Mouse (Mus musculus) heart, embryonic 11.5 days (tissue): ENCODE results near the gene Slc16a9. TPM values are rescaled to one million over a fixed set of nuclear protein-coding genes. Genes with fewer than 3 reads are reported as not detected.

ENCODE experiments used
- ATAC-seq: fragments of 200-750 bp; cut with Nextera tagmentation; replicated peaks from 2 replicates; pipeline ENCODE4 v1.8.0; 2017; ENCODE audit warnings: moderate library complexity; ENCODE audit not compliant: insufficient number of reproducible peaks, low FRiP score, low TSS enrichment
- H3K27ac ChIP-seq: fragments of 300-500 bp; sonication (generic); 2 replicates; pipeline ENCODE4 v1.5.1; 2014; ENCODE audit warnings: mild to moderate bottlenecking, low read depth, low read length
- H3K27me3 ChIP-seq: fragments of 300-500 bp; sonication (generic); 2 replicates; pipeline ENCODE4 v1.6.1; 2014; ENCODE audit warnings: mild to moderate bottlenecking, low read length, mixed read lengths; ENCODE audit not compliant: control insufficient read depth, insufficient read depth
- H3K36me3 ChIP-seq: fragments of 300-500 bp; sonication (generic); 2 replicates; pipeline ENCODE4 v1.6.1; 2014; ENCODE audit warnings: mild to moderate bottlenecking, low read length, moderate library complexity, mixed read lengths; ENCODE audit not compliant: control insufficient read depth, insufficient read depth
- H3K4me1 ChIP-seq: fragments of 300-500 bp; sonication (generic); 2 replicates; pipeline ENCODE4 v1.6.1; 2014; ENCODE audit warnings: low read length; ENCODE audit not compliant: control insufficient read depth, insufficient read depth
- H3K4me2 ChIP-seq: fragments of 300-500 bp; sonication (generic); 2 replicates; pipeline ENCODE4 v1.6.1; 2014; ENCODE audit warnings: mild to moderate bottlenecking, moderate library complexity
- H3K4me3 ChIP-seq: fragments of 300-500 bp; sonication (generic); 2 replicates; pipeline ENCODE4 v1.5.1; 2014; ENCODE audit warnings: low read depth, low read length
- H3K9ac ChIP-seq: fragments of 300-500 bp; sonication (generic); 2 replicates; pipeline ENCODE4 v1.6.1; 2014; ENCODE audit warnings: mild to moderate bottlenecking, low read depth, low read length, moderate library complexity
- H3K9me3 ChIP-seq: fragments of 300-500 bp; sonication (generic); replicated peaks from 2 replicates; pipeline ENCODE4 v1.6.1; 2016; ENCODE audit warnings: low read length; ENCODE audit not compliant: control insufficient read depth
- WGBS: fragments of 180-500 bp; shearing (Covaris S2); extraction: QIAGEN DNeasy Blood & Tissue Kit; methylation state at CpG from one replicate; pipeline ENCODE4 v1.1.7; 2014; ENCODE audit not compliant: insufficient replicate concordance; 5-methylcytosine and 5-hydroxymethylcytosine counted together
- polyA plus RNA-seq: library from polyadenylated mRNA; unstranded; fragments of >200 nt; fragmentation: Nextera tagmentation; extraction: Ambion mirVana; gene quantifications from 2 replicates; pipeline ENCODE4 v1.2.1, GENCODE M21; 2014

Slc16a9 gene
- polyA plus RNA-seq, 1 experiment from 2014 or later, result 0.53 TPM

DNA sequence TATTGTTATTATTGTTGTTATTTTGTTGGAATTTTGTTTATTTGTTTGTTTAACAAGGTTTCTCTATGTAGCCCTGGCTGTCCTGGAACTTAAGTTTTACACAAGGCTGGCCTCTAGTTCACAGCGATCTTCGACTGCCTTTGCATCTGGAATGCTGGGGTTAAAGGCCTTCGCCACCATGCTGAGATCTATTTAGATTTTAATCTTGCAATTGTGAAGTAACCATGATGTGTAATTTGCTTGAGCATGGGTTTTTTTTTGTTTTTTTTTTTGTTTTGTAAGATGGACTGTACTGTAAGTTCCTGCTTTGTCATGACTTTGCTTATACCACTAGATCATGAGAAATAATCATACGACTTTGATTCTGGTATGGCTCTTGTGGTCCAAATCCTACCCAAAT is 16.0 kb downstream of the Slc16a9 start:
- no peak for ATAC-seq

DNA sequence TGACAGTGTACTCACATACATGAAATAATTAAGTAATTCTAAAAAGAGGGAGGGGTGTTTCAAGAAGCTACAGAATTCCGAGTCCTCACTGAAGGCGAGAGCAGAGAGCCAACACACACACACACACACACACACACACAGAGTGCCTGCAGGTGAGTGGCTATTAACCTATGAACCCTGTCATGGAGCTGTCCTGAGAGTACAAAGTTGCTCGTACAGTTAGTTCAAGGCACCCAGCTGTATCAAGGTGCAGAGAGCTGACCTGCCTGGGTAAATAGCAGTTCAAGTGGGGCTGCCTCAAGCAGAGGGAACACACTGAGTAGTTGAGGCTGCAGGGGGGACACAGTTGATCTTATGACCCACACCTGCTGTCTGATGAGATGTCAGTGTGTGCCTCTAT is 17.2 kb downstream of the Slc16a9 start:
- 73% methylated on average over 3 of the region's 3 CpGs for WGBS
- H3K9me3 ChIP-seq, result no peaks in the 10 kb centered on the region
- no peak overlapping the region for H3K4me3 ChIP-seq
- ATAC-seq, result no peak
- H3K4me1 ChIP-seq, result no peaks in the 10 kb centered on the region
- H3K36me3 ChIP-seq, result no peaks in the 10 kb centered on the region
- H3K4me2 ChIP-seq, result no peak overlapping the region
- no peak overlapping the region for H3K27ac ChIP-seq
- no peak overlapping the region for H3K9ac ChIP-seq
- H3K27me3 ChIP-seq, result no peaks in the 10 kb centered on the region

More for the DNA sequence above, 16.0 kb downstream of the Slc16a9 start:
- no peaks in the 10 kb centered on the region for H3K9me3 ChIP-seq
- H3K36me3 ChIP-seq, result no peaks in the 10 kb centered on the region
- no peak overlapping the region for H3K4me3 ChIP-seq
- no peak overlapping the region for H3K27ac ChIP-seq
- no peaks in the 10 kb centered on the region for H3K4me1 ChIP-seq
- H3K9ac ChIP-seq, result no peak overlapping the region
- H3K27me3 ChIP-seq, result no peaks in the 10 kb centered on the region
- 67% methylated on average over 4 of the region's 4 CpGs for WGBS
- H3K4me2 ChIP-seq, result no peak overlapping the region

DNA sequence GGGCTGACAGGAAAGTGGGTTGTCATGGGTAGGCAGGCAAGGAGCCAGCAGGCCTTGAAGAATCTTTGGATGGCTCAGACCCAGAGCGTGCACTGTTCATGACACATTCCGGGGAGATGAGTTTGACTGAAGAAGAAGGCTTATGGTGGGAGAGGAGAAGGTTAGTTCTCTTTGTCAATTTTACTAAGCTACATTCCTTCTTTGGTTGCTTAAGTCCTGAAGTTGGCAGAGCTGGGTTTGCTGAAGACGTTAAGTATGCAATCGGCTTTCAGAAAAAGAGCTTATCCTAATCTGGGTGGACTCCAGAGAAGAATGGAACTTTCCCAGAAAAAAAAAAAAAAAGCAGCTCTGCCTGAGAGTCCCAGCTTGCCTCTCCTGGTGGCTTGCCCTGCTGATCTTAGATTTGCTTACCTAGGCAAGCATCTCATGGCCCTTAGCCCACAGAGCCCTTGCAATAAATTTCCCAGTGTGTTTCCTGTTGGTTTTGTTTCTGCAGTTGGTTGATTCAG is 18.8 kb downstream of the Slc16a9 start:
- Histone ChIP-seq H3K9ac (no peak overlapping the region), H3K36me3 (no peaks in the 10 kb centered on the region), H3K27me3 (no peaks in the 10 kb centered on the region), H3K4me2 (no peak overlapping the region), H3K4me1 (no peaks in the 10 kb centered on the region), H3K27ac (no peak overlapping the region), H3K9me3 (no peaks in the 10 kb centered on the region), H3K4me3 (no peak overlapping the region)
- no peak for ATAC-seq
- 81% methylated on average over 4 of the region's 4 CpGs for WGBS

DNA sequence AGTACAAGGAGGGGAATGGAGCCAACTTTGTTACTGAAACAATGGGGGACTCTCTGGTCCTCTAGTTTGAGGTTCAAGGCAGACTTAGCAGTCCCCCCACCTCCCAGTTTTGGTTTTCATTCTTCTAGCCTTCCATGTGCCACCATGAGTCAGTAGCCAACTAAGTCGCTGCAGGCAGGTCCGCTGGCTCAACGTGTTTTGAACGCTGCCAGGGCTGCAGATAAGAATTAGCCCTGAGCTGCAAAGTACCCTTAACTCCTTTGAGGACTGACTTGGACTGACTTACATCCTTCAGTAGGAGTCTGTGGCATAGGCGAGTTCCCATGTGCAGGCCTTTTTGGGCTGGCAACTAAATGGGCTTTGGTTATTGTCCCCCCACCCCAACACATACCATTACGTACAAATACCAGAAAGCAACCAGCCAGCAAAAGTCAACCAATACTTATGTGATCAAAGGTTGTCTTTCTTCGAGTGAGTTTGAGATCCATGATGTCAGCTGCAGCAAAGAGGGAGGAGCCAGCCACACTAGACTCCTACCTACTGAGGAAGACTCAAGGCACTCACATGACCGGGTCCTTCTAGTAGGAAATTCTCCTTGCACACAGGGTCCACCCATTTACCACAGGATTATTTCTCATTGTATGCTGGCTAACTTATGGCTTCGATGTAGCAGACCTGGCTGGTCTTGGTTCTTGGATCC is 19.6 kb downstream of the Slc16a9 start:
- H3K9ac ChIP-seq, result no peak overlapping the region
- no peaks in the 10 kb centered on the region for H3K27me3 ChIP-seq
- H3K36me3 ChIP-seq, result no peaks in the 10 kb centered on the region
- H3K9me3 ChIP-seq, result no peaks in the 10 kb centered on the region
- ATAC-seq, result no peak
- no peak overlapping the region for H3K4me2 ChIP-seq
- H3K27ac ChIP-seq, result no peak overlapping the region
- no peak overlapping the region for H3K4me3 ChIP-seq
- WGBS, result 69% methylated on average over 9 of the region's 9 CpGs
- H3K4me1 ChIP-seq, result no peaks in the 10 kb centered on the region

DNA sequence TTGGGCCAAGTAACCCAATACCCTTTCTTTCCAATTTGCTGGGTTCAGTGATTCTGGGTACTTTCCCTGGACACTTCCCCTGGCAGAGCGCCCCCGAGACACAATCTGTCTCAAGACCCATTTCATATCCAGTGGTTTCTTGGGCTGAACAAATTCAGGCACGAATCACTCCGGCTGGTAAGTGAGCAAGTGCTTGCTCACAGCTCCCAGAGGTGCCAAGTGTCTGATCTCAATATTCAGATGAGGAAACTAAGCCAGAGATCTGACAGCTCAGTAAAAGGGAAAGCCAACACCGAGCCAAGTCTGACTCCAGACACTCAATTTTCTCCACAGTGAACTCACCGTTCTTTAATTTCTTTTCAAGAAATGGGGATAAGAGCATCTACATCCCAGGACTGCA is 21.6 kb downstream of the Slc16a9 start:
- 83% methylated on average over 6 of the region's 6 CpGs for WGBS
- H3K36me3 ChIP-seq, result no peaks in the 10 kb centered on the region
- no peaks in the 10 kb centered on the region for H3K27me3 ChIP-seq
- no peaks in the 10 kb centered on the region for H3K4me1 ChIP-seq
- H3K4me2 ChIP-seq, result no peak overlapping the region
- H3K9ac ChIP-seq, result no peak overlapping the region
- ATAC-seq, result no peak
- no peaks in the 10 kb centered on the region for H3K9me3 ChIP-seq
- no peak overlapping the region for H3K27ac ChIP-seq
- H3K4me3 ChIP-seq, result no peak overlapping the region

DNA sequence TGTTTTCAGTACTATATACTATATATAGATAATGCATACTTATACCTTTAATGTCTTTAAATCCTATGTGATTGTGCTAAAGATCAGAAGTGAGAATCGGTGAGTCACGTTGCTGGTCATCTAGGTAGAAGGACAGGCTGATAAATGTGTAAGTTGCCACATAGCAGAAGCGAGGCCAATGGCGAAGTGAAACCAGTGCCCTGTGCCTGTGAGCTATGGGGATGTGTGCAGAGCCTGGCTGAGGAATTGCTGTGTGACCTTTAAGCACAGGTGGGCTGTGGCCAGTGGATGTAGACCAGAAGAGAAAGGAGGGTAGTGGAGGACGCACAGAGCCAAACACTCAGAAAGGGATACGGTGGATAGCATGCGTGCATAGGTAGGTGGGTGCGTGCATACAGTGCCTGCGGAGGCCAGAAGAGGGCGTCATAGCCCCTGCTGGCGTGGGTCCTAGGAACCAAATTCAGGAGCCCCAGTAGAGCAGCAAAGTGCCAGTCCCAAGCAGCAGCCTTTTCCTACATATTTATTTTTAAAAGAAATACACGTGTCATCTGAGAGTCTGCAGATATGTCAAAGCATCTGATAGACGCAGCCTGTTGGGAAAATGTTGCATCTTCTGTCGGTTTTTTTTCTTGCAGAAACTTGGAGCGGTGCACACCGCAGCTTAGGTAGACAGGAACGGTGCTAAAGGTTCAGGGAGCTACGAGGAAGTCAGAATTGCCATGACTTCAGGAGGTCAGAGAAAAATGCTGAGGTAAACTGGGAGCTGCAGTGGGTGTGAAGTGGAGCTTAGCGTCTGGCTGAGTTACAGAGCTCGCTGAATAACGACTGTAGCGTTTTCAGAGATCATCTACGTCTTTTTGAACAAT is 23.9 kb downstream of the Slc16a9 start:
- Histone ChIP-seq H3K36me3 (no peaks in the 10 kb centered on the region), H3K27me3 (no peaks in the 10 kb centered on the region), H3K4me3 (no peak overlapping the region), H3K4me2 (no peak overlapping the region), H3K4me1 (no peaks in the 10 kb centered on the region), H3K9ac (no peak overlapping the region), H3K27ac (no peak overlapping the region), H3K9me3 (no peaks in the 10 kb centered on the region)
- WGBS, result 73% methylated on average over 23 of the region's 23 CpGs
- ATAC-seq, result no peak

DNA sequence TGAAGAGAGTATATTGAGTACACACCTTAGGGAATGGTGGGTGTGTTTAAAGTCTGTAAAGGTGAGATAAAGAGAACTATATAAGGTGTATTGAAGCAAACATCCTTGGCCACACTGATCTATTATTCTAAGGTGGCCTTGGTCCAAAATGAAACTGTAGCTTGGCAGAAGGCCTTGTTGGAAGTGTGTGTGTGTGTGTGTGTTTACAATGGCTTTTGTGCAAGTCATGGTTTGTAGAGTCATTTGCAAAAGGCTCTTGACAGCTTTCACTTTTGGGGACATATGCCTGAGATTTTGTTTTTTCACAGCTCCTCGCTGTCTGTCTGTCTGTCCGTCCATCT is 24.5 kb downstream of the Slc16a9 start:
- ATAC-seq, result no peak
- H3K27me3 ChIP-seq, result no peaks in the 10 kb centered on the region
- no peak overlapping the region for H3K27ac ChIP-seq
- no peaks in the 10 kb centered on the region for H3K36me3 ChIP-seq
- 92% methylated on average over 2 of the region's 2 CpGs for WGBS
- H3K9me3 ChIP-seq, result no peaks in the 10 kb centered on the region
- no peak overlapping the region for H3K4me2 ChIP-seq
- H3K4me1 ChIP-seq, result no peaks in the 10 kb centered on the region
- no peak overlapping the region for H3K9ac ChIP-seq
- H3K4me3 ChIP-seq, result no peak overlapping the region

DNA sequence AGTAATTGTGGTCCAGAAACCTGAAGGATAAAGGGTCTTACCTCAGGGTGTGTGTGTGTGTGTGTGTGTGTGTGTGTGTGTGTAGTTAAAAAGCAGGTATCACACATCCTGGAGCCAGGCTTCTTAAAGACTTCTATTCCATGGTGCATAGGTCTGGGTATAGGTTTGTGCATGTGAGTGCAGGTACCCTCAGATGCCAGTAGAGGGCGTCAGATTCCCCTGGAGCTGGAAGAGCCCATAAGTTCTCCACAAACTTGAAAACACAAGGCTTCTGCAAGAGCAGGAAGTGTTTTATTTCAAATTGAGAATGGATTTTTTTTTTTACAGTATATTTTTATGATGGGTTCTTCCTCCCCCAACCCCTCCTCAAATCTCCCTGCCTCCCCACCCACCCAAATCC is 31.8 kb downstream of the Slc16a9 start:
- ATAC-seq, result no peak
- Histone ChIP-seq H3K4me3 (no peak overlapping the region), H3K36me3 (no peaks in the 10 kb centered on the region), H3K9me3 (no peaks in the 10 kb centered on the region), H3K9ac (no peak overlapping the region), H3K4me1 (no peaks in the 10 kb centered on the region), H3K27ac (no peak overlapping the region), H3K27me3 (no peaks in the 10 kb centered on the region), H3K4me2 (no peak overlapping the region)
- WGBS, result 52% methylated on average over 1 of the region's 1 CpGs
